Mouse (Mus musculus): Measurements from ENCODE around the gene Cdk19.
"Not testable (repeated sequence)": the region's sequence is repeated elsewhere in the genome, so short reads cannot be mapped to it uniquely, and the experiment has no call there.

Gene Cdk19

GRCm38 (mm10) chr10:40524032-40524806 lies 184.9 kb downstream of the Cdk19 start:
- no peak for DNase-seq (ENCODE audit: low spot score)

- DNase-seq (ENCODE audit: low spot score): no peak
Observed at GRCm38 (mm10) chr10:40524991-40525390, 185.6 kb downstream of the Cdk19 start.

- no peak for DNase-seq (ENCODE audit: low spot score)
Observed at GRCm38 (mm10) chr10:40525616-40526155, 186.3 kb downstream of the Cdk19 start.

- DNase-seq (ENCODE audit: low spot score): no peak
Observed at GRCm38 (mm10) chr10:40526301-40526761, 187.0 kb downstream of the Cdk19 start.

- DNase-seq (ENCODE audit: low spot score): no peak
Observed at GRCm38 (mm10) chr10:40526986-40527385, 187.6 kb downstream of the Cdk19 start.

- no peak for DNase-seq (ENCODE audit: low spot score)
Observed at GRCm38 (mm10) chr10:40527573-40527972, 188.2 kb downstream of the Cdk19 start.

- no peak for DNase-seq (ENCODE audit: low spot score)
Observed at GRCm38 (mm10) chr10:40528668-40529067, 189.3 kb downstream of the Cdk19 start.

- DNase-seq (ENCODE audit: low spot score): no peak
Observed at GRCm38 (mm10) chr10:40529617-40530016, 190.3 kb downstream of the Cdk19 start.

- DNase-seq (ENCODE audit: low spot score): no peak
Observed at GRCm38 (mm10) chr10:40530661-40531060, 191.3 kb downstream of the Cdk19 start.

GRCm38 (mm10) chr10:40532586-40532985 lies 193.2 kb downstream of the Cdk19 start:
- DNase-seq (ENCODE audit: low spot score): not testable (repeated sequence)

Measured in urinary bladder, postnatal 10 days (tissue).